Mouse (Mus musculus) C2C12 (cell line): Measurements from ENCODE around the gene Chrnd. TPM values are rescaled to one million over a fixed set of nuclear protein-coding genes. Genes with fewer than 3 reads are reported as not detected.
A peak's percentile ranks its signal among the peaks of the same experiment; 100 is the strongest.

Experiments
- H3K27me3 ChIP-seq: one replicate; pipeline ENCODE4 v1.6.1; 2011; ENCODE audit not compliant: control insufficient read depth, insufficient read depth, insufficient read length
- H3K36me3 ChIP-seq: one replicate; pipeline ENCODE4 v1.6.1; 2011; ENCODE audit not compliant: control insufficient read depth, insufficient read depth
- H3K4me3 ChIP-seq: one replicate; pipeline ENCODE4 v1.5.1; 2011; ENCODE audit warnings: mild to moderate bottlenecking, control low read depth; ENCODE audit not compliant: poor library complexity, insufficient read depth, severe bottlenecking
- H3K79me2 ChIP-seq: one replicate; pipeline ENCODE4 v1.6.1; 2011; ENCODE audit not compliant: control insufficient read depth, insufficient read depth
- H3K79me3 ChIP-seq: one replicate; pipeline ENCODE4 v1.6.1; 2011; ENCODE audit warnings: low read depth, control low read depth
- H3ac ChIP-seq: one replicate; pipeline ENCODE3; 2011; ENCODE audit warnings: low read depth; ENCODE audit not compliant: control insufficient read depth, insufficient read length
- CEBPB ChIP-seq: IDR thresholded peaks from one replicate; pipeline ENCODE4 v1.6.1; 2011; ENCODE audit warnings: low read depth, mild to moderate bottlenecking, control low read depth, moderate library complexity
- CTCF ChIP-seq: IDR thresholded peaks from one replicate; pipeline ENCODE4 v1.5.1; 2011; ENCODE audit not compliant: control insufficient read depth, insufficient read depth, insufficient read length
- FOSL1 ChIP-seq: IDR thresholded peaks from one replicate; pipeline ENCODE4 v1.8.0; 2011; ENCODE audit warnings: mild to moderate bottlenecking, low read length; ENCODE audit not compliant: poor library complexity, insufficient read depth, severe bottlenecking
- MAX ChIP-seq: IDR thresholded peaks from one replicate; pipeline ENCODE4 v1.6.1; 2011; ENCODE audit warnings: mild to moderate bottlenecking, control low read depth
- MYOD1 ChIP-seq: IDR thresholded peaks from one replicate; pipeline ENCODE4 v1.6.1; 2011; ENCODE audit warnings: low read depth; ENCODE audit not compliant: control insufficient read depth, insufficient read length
- MYOG ChIP-seq: IDR thresholded peaks from one replicate; pipeline ENCODE4 v1.6.1; 2011; ENCODE audit not compliant: control insufficient read depth, insufficient read length; ENCODE audit errors: extremely low read depth
- USF1 ChIP-seq: IDR thresholded peaks from one replicate; pipeline ENCODE4 v1.6.1; 2011; ENCODE audit warnings: low read depth, mild to moderate bottlenecking, control low read depth, moderate library complexity
- long read RNA-seq, 2 experiments: library from polyadenylated mRNA; unstranded; transcript quantifications; one replicate each; pipeline ENCODE4 v2.0.0; 2019 to 2020
- polyA plus RNA-seq: library from polyadenylated mRNA; unstranded; fragments of >200 nt; fragmentation: generic; extraction: Trizol; gene quantifications from one replicate; pipeline ENCODE4 v1.2.1, GENCODE M21; 2012; ENCODE audit warnings: missing spikeins

Chrnd gene
- polyA plus RNA-seq = 7.4 TPM
- long read RNA-seq, experiment 1, transcript Chrnd-203 (3 exons, 538 nt) = minor isoform, 10 of 37 reads
- long read RNA-seq, experiment 1, transcript Chrnd-201 (12 exons, 2,925 nt) = major isoform, 11 of 37 reads
- long read RNA-seq, experiment 1, partial matches to known transcripts = 3 of 37 reads
- long read RNA-seq, experiment 1, other reads (novel, unspliced or antisense) = 9 of 37 reads
- long read RNA-seq, experiment 2, transcript Chrnd-201 (12 exons, 2,925 nt) = major isoform, 7 of 8 reads
- long read RNA-seq, experiment 2, partial matches to known transcripts = 0 of 8 reads
- long read RNA-seq, experiment 2, other reads (novel, unspliced or antisense) = 1 of 8 reads

DNA sequence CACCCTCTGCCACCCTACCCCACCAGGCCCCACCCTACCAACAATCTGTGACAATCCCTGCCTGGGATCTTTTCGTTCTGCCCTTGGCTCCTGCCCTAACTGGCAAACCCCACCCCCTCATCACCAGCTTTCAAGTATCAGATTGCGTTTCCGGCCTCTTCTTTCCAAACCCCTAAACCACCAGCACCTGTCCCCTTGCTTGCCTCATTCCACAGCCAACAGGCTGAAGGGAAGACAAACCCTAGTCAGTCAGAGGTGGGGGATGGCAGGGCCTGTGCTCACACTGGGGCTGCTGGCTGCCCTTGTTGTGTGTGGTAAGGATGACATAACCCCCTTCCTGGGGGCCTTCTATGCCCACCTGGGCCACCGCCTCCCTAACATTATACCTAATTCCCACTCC, at the start of gene Chrnd:
Gene Chrnd, plus strand, starts transcription at position 179 of the 400 bp plus-strand sequence.
- no peaks in the 10 kb centered on the region for H3K27me3 ChIP-seq
- H3K79me2 ChIP-seq = no peaks in the 10 kb centered on the region
- no peaks in the 10 kb centered on the region for H3K36me3 ChIP-seq
- H3K4me3 ChIP-seq = no peak within 1 kb of the TSS
- TF ChIP-seq MYOG (no peak), USF1 (no peak), MYOD1 (peak; percentile 94), MAX (no peak), FOSL1 (no peak), CTCF (no peak), CEBPB (peak; percentile 60)
- no peaks in the 10 kb centered on the region for H3K79me3 ChIP-seq
- H3ac ChIP-seq = no peak within 1 kb of the TSS

DNA sequence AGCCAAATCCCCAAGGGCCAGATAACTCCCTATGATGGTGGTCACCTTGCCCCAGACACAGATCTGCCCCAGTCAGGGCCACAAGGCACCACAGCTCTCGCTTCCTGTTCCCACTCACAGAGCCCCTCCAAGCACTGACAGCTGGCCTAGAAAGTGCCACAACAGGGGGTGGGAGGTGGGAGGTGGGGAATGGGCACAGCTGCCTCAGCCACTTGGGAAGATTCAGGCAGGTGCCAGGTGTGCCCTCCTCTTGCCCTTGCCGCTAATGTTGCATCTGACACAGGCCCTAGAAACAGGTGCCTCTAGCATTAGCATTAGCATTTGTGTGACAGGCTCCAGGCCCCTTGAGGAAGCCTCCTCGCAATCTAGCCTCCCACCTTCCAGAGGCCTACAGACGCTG, 48.9 kb upstream of the Chrnd start:
- no peak overlapping the region for H3K4me3 ChIP-seq
- no peaks in the 10 kb centered on the region for H3K27me3 ChIP-seq
- H3K79me2 ChIP-seq = no peaks in the 10 kb centered on the region
- no peak overlapping the region for H3ac ChIP-seq
- TF ChIP-seq CEBPB (no peak), MAX (no peak), FOSL1 (no peak), MYOG (no peak), MYOD1 (no peak), CTCF (no peak), USF1 (no peak)
- no peaks in the 10 kb centered on the region for H3K36me3 ChIP-seq
- no peaks in the 10 kb centered on the region for H3K79me3 ChIP-seq

- H3ac ChIP-seq = no peak overlapping the region
- TF ChIP-seq CTCF (no peak), MAX (no peak), MYOD1 (peak; percentile 63)
- no peaks in the 10 kb centered on the region for H3K79me3 ChIP-seq
- no peak overlapping the region for H3K4me3 ChIP-seq
- H3K27me3 ChIP-seq = no peaks in the 10 kb centered on the region
- no peaks in the 10 kb centered on the region for H3K36me3 ChIP-seq
- no peaks in the 10 kb centered on the region for H3K79me2 ChIP-seq
These were observed 48.0 kb upstream of the Chrnd start for GRCm38 (mm10) chr1:87142456-87142855.

DNA sequence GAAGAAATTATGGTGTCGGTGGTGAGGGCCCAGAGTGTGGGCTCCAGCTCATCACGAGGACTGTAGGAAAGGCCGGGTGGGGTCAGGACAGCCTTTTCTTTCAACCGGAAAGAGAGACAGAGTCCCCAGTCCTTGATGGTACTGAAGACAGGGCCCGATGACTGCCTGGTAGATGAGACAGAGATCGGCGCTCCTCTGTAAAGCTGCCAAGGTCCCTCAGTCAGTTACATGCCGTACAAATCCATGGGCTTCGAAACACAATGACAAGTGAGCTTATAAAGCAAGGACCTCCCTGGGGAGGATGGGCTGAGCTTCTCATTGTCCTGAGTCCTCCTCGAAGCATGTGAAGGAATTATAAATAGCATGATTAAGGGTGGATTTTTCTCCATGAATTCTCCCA, 47.3 kb upstream of the Chrnd start:
- H3K36me3 ChIP-seq = no peaks in the 10 kb centered on the region
- no peak overlapping the region for H3ac ChIP-seq
- no peak for TF ChIP-seq MYOG
- no peak for TF ChIP-seq CTCF
- no peak for TF ChIP-seq MAX
- no peak for TF ChIP-seq FOSL1
- TF ChIP-seq USF1 = no peak
- no peaks in the 10 kb centered on the region for H3K79me2 ChIP-seq
- H3K79me3 ChIP-seq = no peaks in the 10 kb centered on the region
- H3K4me3 ChIP-seq = no peak overlapping the region
- peaks cover 6% of the 10 kb centered on the region for H3K27me3 ChIP-seq

DNA sequence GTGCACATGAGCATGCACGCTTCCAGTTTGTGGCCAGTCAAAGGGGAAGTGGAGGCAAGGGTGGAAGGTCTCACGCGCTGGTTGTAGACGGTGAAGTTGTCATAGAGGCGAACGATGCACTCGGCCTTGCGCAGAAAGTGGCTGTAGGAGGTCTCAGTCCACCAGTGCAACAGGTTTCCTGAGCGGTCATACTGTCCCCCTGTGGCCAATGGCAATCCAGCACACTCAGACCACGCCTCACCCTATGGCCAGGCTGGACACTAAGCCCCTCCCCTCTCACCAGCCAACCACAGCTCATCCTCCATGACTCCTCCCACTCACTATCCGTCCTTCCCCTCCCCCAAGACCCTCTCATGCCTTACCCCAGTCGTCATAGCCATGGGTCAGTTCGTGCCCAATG, 41.0 kb upstream of the Chrnd start:
- H3ac ChIP-seq = no peak overlapping the region
- peaks cover 45% of the 10 kb centered on the region for H3K27me3 ChIP-seq
- H3K79me2 ChIP-seq = no peaks in the 10 kb centered on the region
- H3K36me3 ChIP-seq = no peaks in the 10 kb centered on the region
- H3K4me3 ChIP-seq = no peak overlapping the region
- TF ChIP-seq MYOG (no peak), MAX (no peak), CEBPB (no peak), FOSL1 (no peak), MYOD1 (no peak), USF1 (no peak), CTCF (no peak)
- no peaks in the 10 kb centered on the region for H3K79me3 ChIP-seq

DNA sequence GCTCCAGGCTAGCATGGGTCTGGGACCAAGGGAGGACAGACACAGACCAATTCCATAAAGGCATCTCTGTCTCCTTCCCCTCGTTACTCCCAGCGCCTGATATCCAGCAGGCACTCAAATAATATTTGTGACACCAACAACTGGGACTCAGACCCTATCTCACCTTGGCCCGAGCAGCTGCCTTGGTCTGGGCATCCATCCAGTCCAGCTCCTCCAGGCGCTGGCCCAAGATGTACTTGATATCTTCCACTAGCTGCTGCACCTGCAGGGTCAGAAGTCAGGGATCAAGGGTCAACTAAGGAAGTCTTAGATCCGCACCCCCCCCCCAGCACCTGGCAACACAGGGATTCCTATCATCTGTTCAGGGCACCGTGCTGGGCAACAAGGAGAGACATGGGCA, 39.1 kb upstream of the Chrnd start:
- TF ChIP-seq CEBPB (no peak), USF1 (no peak), MYOD1 (no peak), MYOG (no peak), FOSL1 (no peak), CTCF (no peak), MAX (no peak)
- peaks cover 64% of the 10 kb centered on the region for H3K27me3 ChIP-seq

More for the DNA sequence above, 39.1 kb upstream of the Chrnd start:
- no peak overlapping the region for H3K4me3 ChIP-seq
- no peaks in the 10 kb centered on the region for H3K79me2 ChIP-seq
- no peaks in the 10 kb centered on the region for H3K79me3 ChIP-seq
- no peaks in the 10 kb centered on the region for H3K36me3 ChIP-seq
- no peak overlapping the region for H3ac ChIP-seq
